Mouse (Mus musculus) myocyte (in vitro differentiated cells): ENCODE data around the gene Med17. TPM values are rescaled to one million over a fixed set of nuclear protein-coding genes. Genes with fewer than 3 reads are reported as not detected.

Source experiments
- H3K27me3 ChIP-seq: one replicate; pipeline ENCODE4 v1.6.1; 2011; ENCODE audit not compliant: control insufficient read depth, insufficient read depth, insufficient read length
- H3K36me3 ChIP-seq: one replicate; pipeline ENCODE4 v1.6.1; 2011; ENCODE audit not compliant: control insufficient read depth, insufficient read depth
- H3K4me2 ChIP-seq: one replicate; pipeline ENCODE4 v1.6.1; 2011; ENCODE audit warnings: low read depth, control low read depth
- H3K4me3 ChIP-seq: one replicate; pipeline ENCODE4 v1.5.1; 2011; ENCODE audit warnings: mild to moderate bottlenecking, control low read depth, moderate library complexity
- H3K79me2 ChIP-seq: one replicate; pipeline ENCODE4 v1.6.1; 2011; ENCODE audit not compliant: control insufficient read depth, insufficient read depth
- H3ac ChIP-seq: one replicate; pipeline ENCODE4 v1.6.1; 2011; ENCODE audit not compliant: control insufficient read depth, insufficient read length
- CEBPB ChIP-seq: IDR thresholded peaks from 2 replicates; pipeline ENCODE4 v1.6.1; 2011; ENCODE audit warnings: mild to moderate bottlenecking, moderate library complexity; ENCODE audit not compliant: poor library complexity, insufficient read depth, severe bottlenecking
- E2F4 ChIP-seq: IDR thresholded peaks from one replicate; pipeline ENCODE4 v1.6.1; 2011; ENCODE audit warnings: mild to moderate bottlenecking, control low read depth, moderate library complexity; ENCODE audit not compliant: insufficient read depth
- MAX ChIP-seq: IDR thresholded peaks from one replicate; pipeline ENCODE4 v1.6.1; 2011; ENCODE audit warnings: low read depth, mild to moderate bottlenecking, control low read depth
- MYOD1 ChIP-seq, 3 experiments: IDR thresholded peaks; one replicate each; pipeline ENCODE4 v1.6.1; 2011; ENCODE audit warnings: control low read depth in 2 of 3, low read depth in 2 of 3, mild to moderate bottlenecking in 2 of 3, moderate library complexity in 1 of 3; ENCODE audit not compliant: insufficient read length in 2 of 3, control insufficient read depth in 1 of 3
- MYOG ChIP-seq, 3 experiments: IDR thresholded peaks; one replicate each; pipeline ENCODE4 v1.6.1; 2011; ENCODE audit warnings: control low read depth in 2 of 3, low read depth in 2 of 3, mild to moderate bottlenecking in 2 of 3; ENCODE audit not compliant: insufficient read length in 2 of 3, control insufficient read depth in 1 of 3, insufficient read depth in 1 of 3
- POLR2A ChIP-seq: IDR thresholded peaks from one replicate; pipeline ENCODE4 v1.6.1; 2011; ENCODE audit warnings: low read depth, mild to moderate bottlenecking, control low read depth, moderate library complexity; ENCODE audit not compliant: insufficient read length
- POLR2AphosphoS2 ChIP-seq: IDR thresholded peaks from one replicate; pipeline ENCODE4 v1.6.1; 2011; ENCODE audit warnings: low read depth, control low read depth; ENCODE audit not compliant: insufficient read length
- REST ChIP-seq: IDR thresholded peaks from one replicate; pipeline ENCODE4 v1.6.1; 2011; ENCODE audit warnings: mild to moderate bottlenecking, control low read depth, moderate library complexity; ENCODE audit not compliant: insufficient read depth, insufficient read length
- SRF ChIP-seq: IDR thresholded peaks from one replicate; pipeline ENCODE4 v1.6.1; 2011; ENCODE audit warnings: low read depth; ENCODE audit not compliant: control insufficient read depth, insufficient read length
- TCF12 ChIP-seq: IDR thresholded peaks from one replicate; pipeline ENCODE4 v1.6.1; 2011; ENCODE audit warnings: mild to moderate bottlenecking, control low read depth; ENCODE audit not compliant: poor library complexity, insufficient read depth, severe bottlenecking
- TCF3 ChIP-seq: IDR thresholded peaks from one replicate; pipeline ENCODE4 v1.6.1; 2011; ENCODE audit warnings: low read depth, control low read depth; ENCODE audit not compliant: insufficient read length
- USF1 ChIP-seq: IDR thresholded peaks from one replicate; pipeline ENCODE4 v1.6.1; 2011; ENCODE audit warnings: low read depth, mild to moderate bottlenecking, control low read depth, moderate library complexity
- polyA plus RNA-seq: library from polyadenylated mRNA; unstranded; fragments of >200 nt; fragmentation: generic; extraction: Trizol; gene quantifications from one replicate; pipeline ENCODE4 v1.2.1, GENCODE M21; 2012; ENCODE audit warnings: missing spikeins

The Med17 gene
- polyA plus RNA-seq, 1 experiment: 25.2 TPM

DNA sequence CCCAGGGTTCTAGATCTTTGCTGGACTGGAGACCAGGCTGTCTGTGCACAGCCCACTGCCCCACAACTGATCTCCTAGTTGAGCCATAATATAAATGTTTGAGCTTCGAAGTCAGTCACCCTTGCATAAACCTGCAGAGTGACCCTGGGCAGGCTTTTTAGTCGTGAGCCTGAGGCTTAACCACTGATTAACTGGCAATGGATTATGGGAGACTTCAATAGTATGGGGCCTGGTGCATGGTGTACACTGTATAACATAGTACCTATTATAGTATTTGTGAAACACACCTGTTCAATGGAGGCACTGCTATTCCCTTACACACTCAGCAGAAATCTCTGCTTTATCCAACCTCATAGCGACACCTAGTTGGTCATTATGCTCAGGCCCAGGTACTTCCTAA, 23.5 kb downstream of the Med17 start:
- Histone ChIP-seq H3K79me2 (no peaks in the 10 kb centered on the region), H3K36me3 (peaks cover 3% of the 10 kb centered on the region)
- TF ChIP-seq POLR2A: no peak
- TF ChIP-seq MAX: no peak
- TF ChIP-seq CEBPB: no peak
- no peak for TF ChIP-seq TCF3
- TF ChIP-seq USF1: no peak
- no peak for TF ChIP-seq E2F4
- TF ChIP-seq MYOD1 (IDR thresholded peaks at IDR 0.05; ENCODE audit: control insufficient read depth in 1 of 3, insufficient read length in 2 of 3, low read depth in 2 of 3): no peak
- no peak for TF ChIP-seq SRF
- TF ChIP-seq REST: no peak
- no peak for TF ChIP-seq MYOG (IDR thresholded peaks at IDR 0.05; ENCODE audit: control insufficient read depth in 1 of 3, insufficient read depth in 1 of 3, insufficient read length in 2 of 3, low read depth in 2 of 3)
- TF ChIP-seq POLR2AphosphoS2: no peak
- no peak for TF ChIP-seq TCF12

DNA sequence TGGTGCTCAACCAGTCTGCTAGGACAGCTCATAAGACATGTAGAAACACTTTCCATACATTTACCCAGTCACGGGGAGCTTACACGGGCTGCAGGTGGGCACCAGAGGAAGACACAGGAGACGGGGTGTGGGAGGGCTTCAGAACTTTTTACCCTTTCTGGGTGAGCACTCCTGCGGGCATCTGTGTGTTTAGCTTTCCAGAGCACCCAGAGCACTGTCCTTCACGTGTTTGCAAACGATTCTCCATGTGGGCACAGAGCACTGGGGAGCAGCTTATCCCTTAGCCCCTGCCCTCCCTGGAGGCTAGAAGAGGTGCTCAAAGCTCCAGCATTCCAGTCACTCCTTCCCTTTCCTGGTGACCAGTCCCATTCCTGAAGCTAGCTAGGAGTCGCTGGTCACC, 25.2 kb downstream of the Med17 start:
- Histone ChIP-seq H3K36me3 (no peaks in the 10 kb centered on the region), H3K4me3 (no peak overlapping the region), H3K4me2 (no peak overlapping the region), H3K27me3 (peaks cover 15% of the 10 kb centered on the region), H3K79me2 (no peaks in the 10 kb centered on the region), H3ac (no peak overlapping the region)
- TF ChIP-seq POLR2AphosphoS2 (no peak), E2F4 (no peak), SRF (no peak), POLR2A (no peak), USF1 (no peak), TCF3 (no peak)

More for the DNA sequence above, 23.5 kb downstream of the Med17 start:
- Histone ChIP-seq H3ac (no peak overlapping the region), H3K4me2 (no peak overlapping the region), H3K4me3 (no peak overlapping the region), H3K27me3 (peaks cover 15% of the 10 kb centered on the region)

DNA sequence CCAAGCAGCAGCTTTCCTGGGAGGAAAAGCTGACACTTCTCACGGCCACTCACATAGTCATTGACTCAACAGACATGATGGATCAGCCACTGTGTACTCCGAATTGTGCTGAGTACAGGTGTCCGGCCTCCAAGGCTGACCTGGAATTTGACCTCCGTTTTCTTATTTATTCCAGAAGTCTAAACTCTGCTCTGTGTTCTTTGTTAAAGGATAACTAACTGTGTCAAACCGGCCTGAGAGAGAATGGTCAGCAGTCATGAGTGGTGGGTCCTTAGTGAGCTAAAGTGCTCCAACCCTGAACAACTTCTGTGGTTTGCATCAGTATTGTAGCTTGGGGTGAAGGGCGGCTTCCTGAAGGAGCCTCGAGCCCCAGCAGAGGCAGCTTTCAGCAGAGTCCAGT, 27.5 kb downstream of the Med17 start:
- Histone ChIP-seq H3K36me3 (no peaks in the 10 kb centered on the region), H3K4me3 (no peak overlapping the region), H3ac (no peak overlapping the region), H3K79me2 (no peaks in the 10 kb centered on the region), H3K4me2 (no peak overlapping the region), H3K27me3 (peaks cover 15% of the 10 kb centered on the region)
- TF ChIP-seq E2F4 (no peak), SRF (no peak), POLR2A (no peak), USF1 (no peak), REST (no peak), POLR2AphosphoS2 (no peak), MAX (no peak), MYOG (IDR thresholded peaks at IDR 0.05; ENCODE audit: control insufficient read depth in 1 of 3, insufficient read depth in 1 of 3, insufficient read length in 2 of 3, low read depth in 2 of 3) (no peak)

DNA sequence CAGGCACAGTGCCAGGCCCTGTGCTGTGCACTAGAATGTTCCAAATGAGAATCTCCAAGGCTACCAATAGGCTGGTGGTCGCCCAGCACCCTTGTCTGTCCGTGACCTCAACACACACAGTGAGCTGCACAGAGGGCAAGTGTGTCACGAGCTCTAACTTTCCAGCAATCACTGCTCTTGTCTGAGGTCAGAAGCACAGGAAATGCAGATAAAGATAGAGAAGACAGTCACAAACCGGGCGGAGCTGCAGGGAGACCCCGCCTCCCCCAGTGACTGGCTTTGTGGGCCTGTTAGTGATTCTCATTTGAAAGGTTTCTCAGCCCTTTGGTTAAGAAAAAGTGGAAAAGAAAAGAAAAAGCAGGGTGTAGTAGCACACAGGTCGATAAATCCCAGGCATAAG, 29.4 kb downstream of the Med17 start:
- Histone ChIP-seq H3K27me3 (peaks cover 18% of the 10 kb centered on the region), H3K4me2 (no peak overlapping the region), H3K4me3 (no peak overlapping the region), H3K36me3 (no peaks in the 10 kb centered on the region), H3ac (no peak overlapping the region), H3K79me2 (no peaks in the 10 kb centered on the region)
- no peak for TF ChIP-seq E2F4
- no peak for TF ChIP-seq POLR2A
- TF ChIP-seq USF1: no peak

DNA sequence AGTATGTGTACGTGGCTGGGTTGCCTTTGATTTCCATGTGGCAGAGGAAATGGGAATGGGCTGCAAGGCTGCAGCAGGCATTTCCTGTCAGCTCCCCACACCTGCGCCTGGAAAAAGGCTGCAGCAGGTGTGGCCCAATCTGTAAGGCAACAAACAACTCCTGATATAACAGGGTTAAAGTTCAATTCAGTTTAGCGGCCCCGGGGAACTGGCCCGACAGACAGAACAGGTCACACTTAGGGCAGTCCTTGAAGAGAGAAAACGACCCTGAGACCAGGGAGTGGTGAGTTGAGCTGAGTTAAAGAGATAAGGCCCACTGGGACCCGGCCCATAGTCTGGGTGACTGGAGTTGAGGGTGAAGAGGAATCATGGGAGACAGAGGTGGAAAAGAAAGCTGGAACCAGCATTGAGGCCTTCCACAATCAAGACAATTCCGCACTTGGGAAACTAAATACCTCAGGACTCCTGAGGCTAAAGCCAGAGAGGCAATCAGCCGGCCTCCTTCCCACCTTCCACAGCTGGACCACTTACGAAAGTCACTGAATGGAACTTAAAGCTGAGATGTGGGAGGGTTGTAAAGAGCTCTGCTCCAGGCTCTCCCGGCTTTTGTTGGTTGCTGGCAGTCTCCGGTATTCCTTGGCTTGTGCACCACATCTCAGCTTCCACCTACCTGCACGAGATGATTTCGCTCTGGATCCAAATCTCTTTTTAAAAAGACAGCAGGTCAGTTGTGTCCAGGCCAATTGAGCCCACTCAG, 34.2 kb downstream of the Med17 start:
- TF ChIP-seq POLR2AphosphoS2: no peak
- no peak for TF ChIP-seq E2F4
- no peak for TF ChIP-seq CEBPB
- TF ChIP-seq POLR2A: no peak
- no peak for TF ChIP-seq TCF12
- TF ChIP-seq SRF: no peak
- TF ChIP-seq MYOD1 (IDR thresholded peaks at IDR 0.05; ENCODE audit: control insufficient read depth in 1 of 3, insufficient read length in 2 of 3, low read depth in 2 of 3): no peak
- TF ChIP-seq REST: no peak
- TF ChIP-seq MYOG (IDR thresholded peaks at IDR 0.05; ENCODE audit: control insufficient read depth in 1 of 3, insufficient read depth in 1 of 3, insufficient read length in 2 of 3, low read depth in 2 of 3): no peak
- TF ChIP-seq MAX: no peak
- no peak for TF ChIP-seq TCF3
- no peak for TF ChIP-seq USF1
- H3K27me3 ChIP-seq: peaks cover 12% of the 10 kb centered on the region
- H3K4me3 ChIP-seq: no peak overlapping the region
- no peak overlapping the region for H3K4me2 ChIP-seq
- H3ac ChIP-seq: no peak overlapping the region
- H3K79me2 ChIP-seq: no peaks in the 10 kb centered on the region
- H3K36me3 ChIP-seq: no peaks in the 10 kb centered on the region
